Mouse (Mus musculus) testis, postnatal 14 days (tissue): ENCODE measurements around the gene Armcx2.
"Not testable (repeated sequence)": the region's sequence is repeated elsewhere in the genome, so short reads cannot be mapped to it uniquely, and the experiment has no call there.

ENCODE experiments used
- DNase-seq: peaks from one replicate; pipeline ENCODE4 v3.0.0; 2021; ENCODE audit warnings: low spot score

The Armcx2 gene

DNA sequence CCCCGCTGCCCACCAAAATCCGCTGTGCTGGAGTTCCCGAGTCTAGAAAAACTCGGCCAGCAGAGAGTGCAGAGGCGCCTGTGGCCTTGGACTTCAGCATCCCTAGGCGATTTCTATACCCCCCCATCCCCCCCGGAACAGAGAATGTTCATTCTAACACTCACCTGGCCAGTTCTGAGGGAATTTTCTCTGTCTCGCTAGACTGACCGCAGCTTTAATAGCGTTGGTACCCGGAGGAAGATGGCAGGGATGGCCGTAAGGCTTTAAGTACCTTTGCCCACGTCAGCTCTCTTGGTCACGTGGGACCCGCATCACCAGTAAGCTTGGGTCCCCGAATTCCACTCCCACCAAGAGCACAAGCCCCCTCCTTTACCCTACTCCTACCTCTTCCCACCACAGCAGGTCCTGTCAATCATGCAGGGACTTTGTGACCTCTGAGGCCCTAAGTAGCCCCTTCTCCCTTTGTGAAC lies at the start of gene Armcx2:
Armcx2 (minus strand) TSS at position 467 of the 470 bp plus-strand sequence.
- peak; percentile 41 for DNase-seq

DNA sequence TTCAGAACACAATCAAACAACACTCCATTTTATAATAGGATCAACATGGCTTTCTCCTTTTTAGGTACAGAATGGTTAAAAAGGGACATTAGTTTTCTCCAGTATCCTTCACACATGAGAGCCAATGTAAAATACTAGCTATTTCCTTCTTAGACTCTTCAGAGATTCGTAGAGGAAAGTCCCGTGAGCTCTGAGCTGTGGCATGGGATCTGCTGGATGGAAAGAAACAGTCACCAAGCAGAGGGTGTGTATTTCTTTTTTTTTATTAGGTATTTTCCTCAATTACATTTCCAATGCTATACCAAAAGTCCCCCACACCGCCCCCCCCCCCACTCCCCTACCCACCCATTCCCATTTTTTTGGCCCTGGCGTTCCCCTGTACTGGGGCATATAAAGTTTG lies 40.6 kb upstream of the Armcx2 start:
- no peak for DNase-seq

DNA sequence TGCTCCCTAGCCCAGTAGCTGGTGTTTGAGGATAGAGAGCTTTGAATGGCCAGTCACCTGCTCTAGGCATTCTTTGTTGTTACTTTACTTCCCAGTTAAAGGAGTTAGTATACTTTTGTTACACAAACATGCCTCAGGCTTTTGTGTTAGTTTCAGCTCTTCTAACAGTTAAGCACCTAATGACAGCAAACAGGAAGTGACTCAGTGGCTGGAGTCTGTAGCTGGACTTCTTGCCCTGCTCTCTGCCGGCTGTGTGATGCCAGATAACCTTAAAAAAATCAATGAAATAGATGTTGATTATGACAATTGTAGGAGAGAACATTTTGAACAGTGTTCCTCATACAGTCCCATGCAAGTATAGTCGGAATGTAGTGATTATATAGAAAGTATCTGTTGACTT lies 35.4 kb upstream of the Armcx2 start:
- no peak for DNase-seq

DNA sequence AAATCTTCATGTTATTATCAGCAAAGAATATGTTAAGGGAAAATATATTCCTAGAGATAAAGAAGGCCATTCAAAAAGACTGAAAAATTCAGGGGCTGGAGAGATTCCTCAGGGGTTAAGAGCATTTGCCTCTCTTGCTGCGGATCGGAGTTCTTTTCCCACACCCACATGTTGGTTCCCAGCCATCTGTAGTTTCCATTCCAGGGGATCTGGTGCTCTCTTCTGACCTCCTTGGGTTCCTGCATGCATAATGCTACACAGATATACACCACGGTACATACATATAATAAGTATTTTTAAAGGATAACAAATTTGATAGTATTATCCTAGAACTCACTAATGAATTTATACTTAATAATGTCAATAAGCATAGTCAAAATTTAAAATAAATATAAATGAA lies 21.5 kb upstream of the Armcx2 start:
- DNase-seq = no peak

GRCm38 (mm10) chrX:134807833-134808754 lies 927 bp downstream of the Armcx2 start:
- DNase-seq = peak; percentile 36

- no peak for DNase-seq
These were observed 21.3 kb downstream of the Armcx2 start for GRCm38 (mm10) chrX:134787728-134788127.

- DNase-seq = not testable (repeated sequence)
These were observed 45.4 kb downstream of the Armcx2 start for GRCm38 (mm10) chrX:134763428-134764198.

- DNase-seq = no peak
These were observed 51.6 kb downstream of the Armcx2 start for GRCm38 (mm10) chrX:134757293-134757995.

- DNase-seq = peak; percentile 25
These were observed 52.4 kb downstream of the Armcx2 start, which contains the start of gene Armcx3 for GRCm38 (mm10) chrX:134756434-134757292. Gene Armcx3 (plus strand): TSS chrX:134756595.
